Mouse (Mus musculus) ES-Bruce4 (cell line): ENCODE data around the gene Tmem8.

ENCODE experiments used
- CTCF ChIP-seq: IDR thresholded peaks from one replicate; pipeline ENCODE4 v1.8.1; 2011; ENCODE audit warnings: low read depth, low read length
- POLR2A ChIP-seq: IDR thresholded peaks from one replicate; pipeline ENCODE4 v1.8.1; 2011; ENCODE audit warnings: low read length; ENCODE audit not compliant: insufficient read depth

- no peak for TF ChIP-seq CTCF
- TF ChIP-seq POLR2A = no peak
Observed at GRCm38 (mm10) chr17:26114061-26114460, 962 bp downstream of the Tmem8 start.
